Mouse (Mus musculus): ENCODE measurements at regions not wholly inside any gene's neighbourhood (a gene's known extent, or its start where the extent isn't known, plus 50 kb on each side); places are given as distances from the start of the nearest gene placed in this dataset.

DNA sequence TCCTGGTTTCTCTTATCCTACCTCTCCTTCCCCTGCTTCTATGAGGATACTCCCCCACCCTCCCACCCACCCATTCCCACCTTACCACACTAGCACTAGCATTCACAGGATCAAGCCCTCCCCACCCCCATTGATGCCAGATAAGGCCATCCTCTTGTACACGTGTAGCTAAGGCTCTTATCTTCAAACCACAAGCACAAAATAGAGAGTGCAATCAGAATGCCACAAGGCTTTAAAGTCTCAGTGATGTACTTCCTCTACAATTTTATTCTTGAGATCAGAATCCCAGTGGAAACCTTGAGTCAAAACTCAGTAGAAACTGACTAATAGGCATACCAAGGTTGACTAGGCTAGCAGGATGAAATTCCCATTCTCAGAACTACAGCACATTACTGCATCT, 348.4 kb downstream of the Speer2 start:
- no peak for DNase-seq (ENCODE audit: low spot score in 2 of 2)

DNA sequence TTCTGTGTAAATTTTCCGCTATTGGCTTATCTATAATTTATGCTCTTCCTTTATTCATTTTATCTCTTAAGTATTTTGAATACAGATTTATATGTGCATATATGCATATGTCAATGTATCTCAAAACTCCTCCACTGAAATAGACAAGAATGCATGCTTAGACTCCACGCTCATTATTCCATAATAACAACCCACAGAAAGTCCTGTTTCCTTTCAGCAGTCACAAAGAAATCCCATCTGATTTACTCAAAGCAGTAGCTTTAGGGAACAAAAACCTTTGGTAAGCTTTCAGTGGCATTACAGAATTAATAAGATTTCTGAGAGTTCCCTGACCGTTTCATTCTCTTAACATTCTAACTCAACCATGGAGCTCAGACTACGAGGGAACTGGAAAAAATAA, 386.2 kb downstream of the Speer2 start:
- DNase-seq (ENCODE audit: low spot score in 2 of 2): no peak

DNA sequence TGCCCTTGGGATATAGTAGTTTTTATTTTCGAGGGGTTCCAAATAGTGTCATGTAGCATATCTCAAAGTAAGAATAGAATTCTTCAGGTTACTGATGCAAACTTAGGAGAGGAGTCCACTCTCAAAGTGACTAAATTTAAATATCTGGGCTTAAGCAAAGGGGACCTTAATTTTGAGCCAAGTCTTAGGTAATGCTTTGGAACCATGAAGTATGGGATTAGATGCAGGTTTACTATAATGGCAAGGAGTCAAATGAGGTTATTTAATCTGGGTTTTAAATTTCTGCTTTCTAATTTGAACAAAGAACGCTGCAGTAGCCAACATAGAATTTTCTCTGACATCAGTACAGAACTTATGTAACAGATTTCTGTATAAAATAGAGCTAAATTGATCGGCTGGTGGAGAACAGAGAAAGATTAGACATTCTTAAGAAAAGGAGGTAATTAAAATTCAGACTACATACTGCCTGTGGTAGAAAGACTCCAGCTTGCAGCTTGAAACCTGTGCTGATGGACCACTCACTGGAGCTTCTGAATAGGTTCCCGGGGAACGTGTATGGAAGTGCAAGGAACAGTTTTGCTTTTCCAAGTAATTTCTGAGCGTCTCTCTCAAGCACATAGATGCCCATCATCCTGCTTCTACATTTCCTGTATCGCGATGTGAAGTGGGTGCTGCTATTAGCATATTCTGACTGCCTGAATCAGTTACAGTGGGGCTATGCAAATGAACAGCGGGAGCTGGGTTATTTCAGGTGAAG, 394.3 kb downstream of the Speer2 start:
- peak; percentile 13 to 23 for DNase-seq (ENCODE audit: low spot score in 2 of 2)

DNA sequence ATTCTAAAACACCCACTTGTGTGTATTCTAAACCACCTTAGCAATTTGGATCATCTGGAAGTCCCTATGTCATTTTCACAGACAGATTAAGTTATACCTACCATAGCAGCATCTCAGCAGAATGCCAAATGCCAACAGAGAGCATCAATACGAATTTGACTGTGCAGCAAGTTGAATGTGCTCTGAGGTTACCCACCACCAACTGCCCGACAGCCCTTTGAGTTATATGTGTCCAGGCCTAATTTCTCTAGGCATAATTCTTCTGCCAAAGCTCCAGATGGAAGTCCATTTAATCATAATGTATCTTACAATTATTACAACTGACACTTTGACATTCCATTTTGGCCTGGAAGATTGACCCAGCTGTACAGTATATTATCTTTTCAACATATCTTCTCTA, 404.4 kb downstream of the Speer2 start:
- DNase-seq (ENCODE audit: low spot score in 2 of 2): no peak

GRCm38 (mm10) chr16:69424661-69425634, 438.6 kb downstream of the Speer2 start:
- DNase-seq (ENCODE audit: low spot score in 2 of 2): no peak

Data from frontal cortex, postnatal 25 days (tissue).